Mouse (Mus musculus): ENCODE measurements around the gene Creb3. TPM values are rescaled to one million over a fixed set of nuclear protein-coding genes. Genes with fewer than 3 reads are reported as not detected.
"Not testable (repeated sequence)": the region's sequence is repeated elsewhere in the genome, so short reads cannot be mapped to it uniquely, and the experiment has no call there.

Gene Creb3
- total RNA-seq (2021): 111 and 172 TPM in 2 replicates
- long read RNA-seq, transcript Creb3-201 (9 exons, 1,884 nt): major isoform, 131 of 146 reads
- long read RNA-seq, partial matches to known transcripts: 2 of 146 reads
- long read RNA-seq, other reads (novel, unspliced or antisense): 13 of 146 reads

DNA sequence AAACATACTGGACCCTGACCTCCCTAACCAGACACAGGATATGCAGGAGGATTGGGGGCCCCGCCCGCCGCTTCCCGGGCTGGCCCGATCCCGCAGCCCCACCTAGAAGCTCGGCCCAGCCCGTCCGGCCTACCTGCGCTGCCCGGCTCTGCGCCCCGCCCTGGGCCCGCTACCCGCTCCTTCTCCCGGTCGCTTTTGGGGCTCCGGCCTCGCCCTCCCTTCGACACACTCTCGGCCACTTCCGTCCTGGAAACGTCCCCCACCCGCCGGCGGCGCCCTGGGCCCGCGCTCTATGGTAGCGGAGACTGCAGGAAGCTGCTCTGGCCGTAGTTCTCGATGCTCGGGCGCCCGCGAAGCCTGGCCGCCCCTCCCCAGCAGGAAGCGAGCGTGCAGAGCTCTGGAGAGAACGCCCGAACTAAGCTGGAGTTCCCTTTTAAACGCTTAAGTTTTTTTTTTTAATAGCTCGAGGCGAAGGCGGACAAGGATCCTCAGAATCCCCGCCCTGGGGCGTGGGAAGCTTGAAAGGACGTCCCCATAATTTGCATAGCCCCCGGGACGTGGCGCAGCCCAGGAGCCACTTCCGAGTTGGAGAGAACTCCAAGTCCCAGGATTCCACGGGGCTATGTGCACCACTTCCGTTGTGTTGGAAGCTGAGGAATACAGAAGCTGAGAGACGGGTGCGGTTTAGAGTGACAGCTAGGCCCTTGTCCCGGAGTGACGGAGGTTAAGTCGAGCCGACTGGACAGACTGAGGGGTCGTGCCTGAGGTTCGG lies at the start of gene Creb3, which contains the start of gene Tln1:
Creb3 (plus strand) TSS at position 336 of the 772 bp plus-strand sequence.
Tln1 (minus strand) TSS at position 695 of the 772 bp plus-strand sequence.
- peak; percentile 90 for DNase-seq

DNA sequence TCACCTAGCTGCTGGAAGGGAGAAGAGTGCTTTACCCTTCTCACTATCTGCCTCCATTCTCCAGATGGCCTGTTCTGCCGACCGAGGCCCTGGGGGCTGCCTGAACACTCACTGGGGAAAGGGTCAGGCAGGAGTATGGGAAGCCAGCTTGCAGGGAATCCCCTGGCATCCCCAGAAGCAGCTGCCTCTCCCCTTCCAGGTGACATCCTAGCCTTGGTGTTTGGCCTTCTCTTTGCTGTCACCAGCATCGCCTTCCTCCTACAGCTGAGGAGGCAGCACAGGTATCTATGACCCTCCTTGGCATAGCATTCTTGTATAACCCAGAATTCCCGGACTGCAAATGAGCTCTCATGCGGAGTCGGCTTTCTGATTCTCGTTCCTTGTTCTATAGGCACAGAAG lies 49.5 kb upstream of the Creb3 start:
- no peak for DNase-seq

DNA sequence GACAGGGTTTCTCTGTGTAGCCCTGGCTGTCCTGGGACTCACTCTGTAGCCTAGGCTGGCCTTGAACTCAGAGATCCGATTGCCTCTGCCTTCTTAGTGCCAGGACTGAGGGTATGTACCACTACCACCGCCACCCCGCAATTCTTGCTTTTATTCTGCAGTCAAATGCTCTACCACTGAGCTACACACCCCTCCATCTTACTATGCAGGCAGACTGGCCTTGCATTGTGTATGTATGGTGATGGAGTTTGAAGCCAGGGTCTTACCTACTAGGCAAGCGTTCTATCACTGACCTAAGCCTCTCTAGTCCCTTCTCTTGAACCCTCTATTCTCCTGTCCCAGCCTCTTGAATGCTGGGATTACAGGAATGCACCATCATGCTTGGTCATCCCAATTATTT lies 48.8 kb upstream of the Creb3 start:
- no peak for DNase-seq

DNA sequence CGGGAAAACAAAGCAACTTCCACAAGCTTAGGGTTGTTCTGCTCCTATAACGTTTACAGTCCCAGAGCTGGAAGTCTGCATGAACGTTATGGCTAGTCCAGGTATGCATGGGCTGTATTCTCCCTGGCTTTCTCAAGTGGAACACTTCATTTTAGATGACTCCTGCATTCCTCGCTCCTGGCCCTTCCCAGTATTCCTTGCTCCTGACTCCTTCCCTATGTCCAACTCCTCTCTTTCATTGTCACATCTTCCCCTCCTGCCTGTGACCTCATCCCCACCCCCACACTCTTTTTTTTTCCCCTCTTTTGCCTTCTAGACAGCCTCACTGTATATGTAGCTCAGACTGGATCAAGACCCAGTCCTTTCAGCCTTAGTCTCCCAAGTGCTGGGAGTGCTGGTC lies 48.3 kb upstream of the Creb3 start:
- DNase-seq: no peak

DNA sequence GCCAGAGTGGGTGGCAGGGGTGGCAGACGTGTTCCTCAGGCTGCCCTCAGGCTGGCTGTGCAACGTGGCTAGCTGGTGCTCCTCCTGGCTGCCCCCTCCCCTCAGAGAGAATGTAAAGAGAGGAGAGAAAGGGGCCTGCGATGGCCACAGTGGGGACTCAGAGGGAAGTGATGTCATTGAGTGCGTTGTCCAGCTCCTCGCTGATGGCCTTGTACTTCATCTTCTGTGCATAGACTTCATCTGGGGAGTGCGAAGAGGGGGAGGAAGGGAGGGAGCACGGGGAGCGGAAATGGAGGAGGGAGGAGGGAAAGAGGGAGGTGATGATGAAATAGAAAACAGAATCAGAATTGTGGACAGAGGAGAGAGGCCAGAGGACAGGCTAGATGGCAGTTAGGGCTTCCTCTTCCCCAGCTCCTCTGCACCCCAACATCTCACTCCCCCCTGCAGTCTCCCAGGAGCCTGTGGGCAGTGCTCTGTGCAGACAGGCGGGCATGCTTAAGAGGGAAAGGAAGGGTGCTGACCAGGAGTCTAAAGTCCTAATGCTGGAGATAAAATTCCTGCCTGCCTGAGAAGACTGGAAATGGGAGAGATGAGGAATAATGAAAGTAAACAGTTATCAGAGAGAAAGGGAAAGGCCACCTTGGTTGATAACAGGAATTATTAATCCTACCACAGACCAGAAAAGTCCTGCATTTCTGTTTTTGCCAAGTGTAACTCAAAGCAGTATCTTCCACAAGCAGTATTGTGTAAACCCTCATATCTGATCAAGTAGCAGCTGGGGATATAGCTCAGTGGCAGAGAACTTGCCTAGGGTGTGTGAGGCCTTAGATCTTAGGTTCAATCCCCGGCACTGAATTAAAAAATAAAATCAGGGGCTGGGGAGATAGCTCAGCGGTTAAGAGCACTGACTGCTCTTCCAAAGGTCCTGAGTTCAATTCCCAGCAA lies 46.1 kb upstream of the Creb3 start:
- DNase-seq: no peak

DNA sequence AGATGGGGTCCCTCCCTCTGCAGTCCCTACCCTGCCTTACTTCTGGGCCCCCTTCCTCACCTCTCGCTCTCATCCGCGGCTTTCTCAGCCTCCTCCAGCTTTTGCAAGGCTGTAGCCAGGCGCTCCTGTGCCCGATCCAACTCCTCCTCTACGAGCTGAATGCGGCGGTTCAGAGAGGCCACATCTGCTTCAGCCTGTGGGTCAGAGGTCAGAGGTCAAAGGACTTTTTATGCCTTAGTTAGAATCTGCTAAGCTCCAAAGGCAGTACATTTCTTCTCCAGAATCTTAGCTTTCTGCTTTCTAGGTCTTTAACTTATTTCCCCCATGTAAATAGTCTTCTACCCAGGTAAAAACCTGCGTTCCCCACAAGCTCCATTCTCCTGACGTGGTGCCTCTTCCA lies 42.6 kb upstream of the Creb3 start:
- DNase-seq: no peak

DNA sequence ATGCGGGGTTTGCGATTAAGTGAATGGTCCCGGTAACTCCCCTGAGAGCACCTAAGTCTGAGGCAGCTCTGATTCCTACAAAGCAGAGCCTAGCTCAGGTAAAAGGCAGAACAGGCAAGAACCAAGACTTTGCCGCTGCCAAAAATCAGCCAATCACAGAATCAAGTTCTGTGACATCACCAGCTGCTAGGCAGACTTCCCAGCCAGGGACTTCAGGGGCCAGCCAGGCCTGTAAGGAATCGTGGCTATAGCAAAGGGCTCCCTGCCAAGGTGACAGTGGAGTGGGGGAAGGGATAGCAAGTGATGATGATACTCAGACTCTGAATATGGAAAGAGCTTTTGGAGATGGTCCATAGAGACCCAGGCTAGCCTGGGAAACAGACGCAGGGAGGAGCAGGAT lies 42.2 kb upstream of the Creb3 start:
- peak; percentile 86 for DNase-seq

DNA sequence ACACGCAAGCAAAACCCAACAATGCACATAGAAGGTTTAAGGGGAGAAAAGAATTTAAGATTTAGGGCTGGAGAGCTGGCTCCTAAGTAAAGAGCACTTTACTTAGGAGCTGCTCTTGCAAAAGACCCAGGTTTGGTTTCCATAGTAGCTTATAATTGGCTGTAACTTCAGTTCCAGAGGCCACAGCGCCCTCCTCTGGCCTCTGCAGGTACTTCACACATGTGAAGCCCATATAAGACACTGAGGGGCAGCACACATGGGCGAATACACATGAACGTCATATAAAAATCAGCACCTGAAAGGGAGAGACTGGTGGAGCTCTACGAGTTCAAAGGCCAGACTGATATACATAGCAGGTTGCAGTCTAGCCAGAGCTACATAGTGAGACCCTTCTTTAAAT lies 34.3 kb upstream of the Creb3 start:
- DNase-seq: no peak

DNA sequence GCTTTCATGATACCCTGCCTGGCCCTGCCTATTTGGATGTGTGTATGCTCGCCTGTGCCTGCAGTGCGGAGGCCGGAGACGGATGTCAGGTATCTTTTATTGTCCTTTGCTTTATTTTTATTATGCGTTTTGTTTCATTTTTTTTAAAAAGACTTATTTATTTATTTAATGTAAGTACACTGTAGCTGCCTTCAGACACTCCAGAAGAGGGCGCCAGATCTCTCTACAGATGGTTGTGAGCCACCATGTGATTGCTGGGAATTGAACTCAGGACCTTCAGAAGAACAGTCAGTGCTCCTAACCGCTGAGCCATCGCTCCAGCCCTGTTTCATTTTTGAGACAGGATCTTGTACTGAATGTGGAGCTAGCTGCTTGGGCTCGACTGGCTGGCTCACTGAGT lies 33.6 kb upstream of the Creb3 start:
- DNase-seq: no peak

DNA sequence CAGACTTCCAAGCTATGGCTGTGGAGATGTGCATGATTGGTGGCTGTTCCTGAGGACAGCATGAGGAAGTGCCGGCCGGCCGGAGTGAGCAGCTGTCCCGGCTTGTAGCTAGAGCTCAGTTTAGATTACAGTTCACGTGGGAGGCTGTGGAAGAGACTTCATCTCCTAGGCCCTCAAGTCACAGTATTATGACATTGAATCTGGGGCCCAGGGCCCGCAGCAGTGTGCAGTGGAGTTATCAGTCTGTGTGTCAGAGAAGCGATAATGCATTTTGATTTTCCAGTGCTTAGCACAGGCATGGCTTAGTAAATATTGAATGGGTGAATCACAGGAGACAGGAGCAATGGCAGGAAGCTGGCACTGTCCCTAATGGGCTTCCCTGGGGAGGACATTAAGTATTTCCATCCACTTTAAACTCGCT lies 32.0 kb upstream of the Creb3 start:
- peak; percentile 42 for DNase-seq

DNA sequence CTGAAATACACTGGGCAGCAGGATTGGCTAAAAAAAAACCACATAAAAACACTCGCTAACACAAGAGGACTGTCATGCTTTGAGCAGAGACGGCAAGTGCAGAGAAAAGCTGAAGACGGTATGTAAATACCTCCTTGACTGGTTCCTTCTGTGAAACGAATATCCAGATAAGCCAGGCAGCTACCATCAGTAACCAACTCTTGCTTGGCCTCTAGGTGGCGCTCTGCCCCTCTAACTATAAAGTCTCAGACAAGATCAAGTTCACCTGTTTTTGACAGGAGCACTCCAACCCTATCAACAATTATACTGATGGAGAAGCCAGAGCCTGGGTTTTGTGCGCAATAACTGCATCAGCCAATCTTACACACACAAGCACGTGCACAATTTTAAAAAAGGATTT lies 31.6 kb upstream of the Creb3 start:
- DNase-seq: peak; percentile 79

DNA sequence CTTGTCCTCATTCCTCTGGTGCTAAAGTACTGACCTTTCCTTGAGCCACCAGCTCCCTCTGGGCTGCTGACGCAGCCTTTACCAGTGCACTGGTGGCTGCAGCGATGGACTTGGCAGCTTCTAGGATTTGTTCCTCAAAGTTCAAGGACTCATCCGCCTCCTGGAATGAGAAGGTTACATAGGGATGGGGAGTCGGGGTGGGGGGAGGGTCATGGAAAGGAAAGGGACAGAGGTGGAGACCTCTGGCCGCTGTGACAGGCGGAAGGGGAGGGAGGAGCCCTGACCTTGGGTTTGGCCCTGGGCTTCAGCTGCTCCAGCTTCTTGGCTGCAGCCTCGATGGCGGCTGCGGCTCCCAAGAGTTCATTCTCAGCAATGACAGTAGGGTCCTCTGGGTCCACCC lies 28.9 kb upstream of the Creb3 start:
- peak; percentile 74 for DNase-seq

DNA sequence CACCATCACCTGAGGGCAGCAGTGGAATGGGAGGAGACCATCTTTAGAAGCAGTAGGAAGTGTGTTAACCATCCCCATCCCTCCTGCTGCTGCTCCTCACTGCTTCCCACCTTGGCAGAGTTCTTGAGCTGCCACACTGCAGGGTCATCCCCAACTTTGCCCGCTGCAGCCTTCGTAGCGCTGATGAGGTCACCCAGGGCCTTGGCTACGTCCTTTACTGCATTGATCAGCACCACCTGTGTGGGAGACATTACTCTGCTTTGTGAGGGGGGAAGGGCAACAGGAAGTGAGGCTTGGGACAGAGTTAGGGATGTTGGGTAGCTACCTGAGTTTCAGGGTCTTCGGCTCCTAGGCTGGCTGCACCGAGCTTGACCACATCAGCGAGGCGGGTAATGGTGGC lies 26.5 kb upstream of the Creb3 start:
- no peak for DNase-seq

DNA sequence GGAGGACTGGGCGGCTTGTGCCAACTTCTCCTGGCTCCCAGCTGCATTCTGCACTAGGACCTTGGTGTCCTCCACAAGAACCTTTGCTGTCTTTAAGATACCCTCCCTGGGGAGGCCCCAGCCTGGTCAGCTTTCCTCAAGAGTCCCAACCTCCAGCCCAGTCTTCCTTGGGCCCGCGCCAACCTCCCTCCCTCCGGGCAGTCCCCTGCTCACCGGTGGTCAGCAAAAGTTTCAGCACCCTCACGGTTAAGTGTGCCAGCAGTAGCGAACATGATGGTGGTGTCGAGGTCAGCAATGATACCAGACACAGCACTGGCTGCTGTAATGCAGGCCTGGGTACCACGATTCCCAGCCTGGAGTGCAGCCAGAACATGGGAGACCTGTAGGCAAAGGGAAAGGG lies 26.1 kb upstream of the Creb3 start:
- peak; percentile 19 for DNase-seq

DNA sequence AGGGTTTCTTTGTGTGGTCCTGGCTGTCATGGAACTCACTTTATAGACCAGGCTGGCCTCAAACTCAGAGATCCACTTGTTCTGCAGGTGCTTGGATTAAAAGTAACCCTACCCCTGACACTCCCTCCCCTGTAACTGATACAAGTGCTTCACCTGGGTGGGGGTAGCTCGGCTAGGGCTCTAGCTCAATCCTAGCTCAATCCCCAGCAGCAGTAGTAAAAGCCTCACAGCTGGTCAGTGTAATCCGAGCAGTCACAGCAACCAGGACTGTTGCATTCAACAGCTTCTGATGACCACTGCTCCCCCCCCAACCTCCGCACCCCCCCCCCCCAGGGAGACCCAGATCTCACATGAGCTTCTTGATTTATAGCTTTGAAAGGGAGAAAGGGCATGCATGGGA lies 20.1 kb upstream of the Creb3 start:
- DNase-seq: no peak

DNA sequence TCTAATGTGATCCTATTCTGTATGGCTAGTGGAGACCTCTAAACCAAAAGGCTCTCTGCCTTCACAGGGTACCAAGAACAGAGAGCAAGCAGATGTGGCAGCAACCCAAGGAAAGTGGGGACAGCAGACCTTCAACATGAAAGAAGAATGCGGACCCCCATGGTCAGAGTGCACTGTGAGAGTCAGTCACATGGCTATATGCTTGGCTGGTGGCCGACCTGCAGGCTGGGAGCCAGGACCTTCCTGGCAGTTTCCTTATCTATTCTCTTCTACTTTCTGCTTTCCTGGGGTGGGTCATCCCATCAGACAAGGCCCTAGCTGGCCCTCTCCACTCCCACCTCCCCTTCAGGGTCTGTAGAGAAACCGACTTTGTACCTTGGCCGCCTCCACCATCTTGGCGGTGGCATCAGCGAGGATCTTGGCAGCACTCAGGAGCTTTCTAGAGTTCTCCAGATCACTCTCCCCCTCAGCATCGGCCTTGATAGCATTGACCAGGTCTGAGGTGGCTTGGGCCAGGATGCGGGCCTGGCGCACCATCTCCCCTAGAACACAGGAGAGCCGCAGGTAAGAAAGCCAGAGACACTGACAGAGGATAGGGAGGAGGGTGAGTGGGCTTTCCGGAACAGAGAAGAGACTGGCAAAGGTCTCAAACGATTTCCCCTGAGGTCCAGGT lies 15.6 kb upstream of the Creb3 start:
- DNase-seq: peak; percentile 69

DNA sequence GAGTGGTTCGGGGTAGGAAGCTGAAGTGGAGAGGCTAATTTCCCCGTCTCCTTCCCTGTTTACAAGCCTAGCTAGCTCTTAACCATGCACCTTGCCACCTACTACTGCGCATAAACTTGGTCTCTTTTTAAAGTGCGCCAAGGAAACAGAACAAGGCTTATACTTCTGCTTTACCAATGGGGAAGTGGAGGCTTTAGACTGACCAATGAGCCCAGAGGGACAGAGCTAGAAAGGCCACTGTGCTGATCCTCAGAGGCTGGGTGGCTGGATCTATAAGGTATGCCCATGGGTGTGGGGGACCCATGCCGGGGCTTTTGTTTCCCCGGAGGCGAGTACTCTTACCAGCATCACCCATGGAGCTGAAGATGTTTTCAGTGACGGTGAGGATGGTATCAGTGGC lies 15.0 kb upstream of the Creb3 start:
- DNase-seq: no peak

DNA sequence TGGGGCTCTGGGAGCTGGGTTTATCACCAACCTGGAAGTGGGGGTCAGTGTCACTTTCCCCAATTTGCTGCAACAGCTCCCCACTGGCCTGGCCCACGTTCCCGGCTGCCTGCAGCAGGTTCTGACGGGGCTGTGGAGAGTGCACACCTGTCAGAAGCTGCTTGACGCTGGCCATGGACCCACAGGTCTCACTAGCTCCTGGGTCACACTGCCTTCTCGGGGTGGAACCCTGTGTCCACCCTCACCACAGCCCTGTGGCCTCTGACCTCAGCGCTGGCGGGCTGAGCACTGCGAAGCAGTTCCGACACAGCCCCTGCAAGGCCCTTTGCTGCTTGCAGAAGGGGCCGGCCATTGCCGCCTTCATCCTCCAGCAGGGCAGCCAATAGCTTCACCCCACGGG lies 13.1 kb upstream of the Creb3 start:
- DNase-seq: no peak

DNA sequence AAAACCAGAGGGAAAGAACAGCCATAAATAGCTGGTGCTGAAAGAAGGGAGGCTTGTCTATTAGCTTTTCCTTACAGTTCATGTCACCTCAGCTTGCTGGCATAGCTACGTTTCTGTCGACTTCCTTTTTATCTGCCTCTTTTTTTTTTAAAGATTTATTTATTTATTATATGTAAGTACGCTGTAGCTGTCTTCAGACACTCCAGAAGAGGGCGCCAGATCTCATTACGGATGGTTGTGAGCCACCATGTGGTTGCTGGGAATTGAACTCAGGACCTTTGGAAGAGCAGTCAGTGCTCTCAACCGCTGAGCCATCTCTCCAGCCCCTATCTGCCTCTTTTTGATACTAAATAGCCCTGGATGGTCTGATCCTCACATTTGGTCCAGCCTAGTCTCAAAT lies 10.3 kb upstream of the Creb3 start:
- DNase-seq: not testable (repeated sequence)

DNA sequence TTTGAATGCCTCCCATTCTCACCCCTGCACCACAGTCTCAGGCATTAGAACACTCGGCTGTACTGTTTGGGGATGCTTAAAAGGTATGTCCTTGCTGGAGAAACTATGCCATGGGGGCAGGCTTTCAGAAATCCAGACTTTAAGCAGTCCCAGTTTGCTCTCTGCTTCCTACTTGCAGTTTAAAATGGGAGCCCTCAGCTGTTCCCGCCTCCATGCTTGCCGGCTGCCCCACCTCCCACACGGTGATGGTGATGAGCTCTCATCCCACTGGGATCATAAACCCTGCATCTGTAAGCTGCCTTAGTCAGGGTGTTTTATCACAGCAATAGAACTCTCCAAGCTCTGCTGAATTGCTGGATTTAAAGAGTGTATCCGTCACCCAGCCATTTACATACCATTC lies 9.7 kb upstream of the Creb3 start:
- DNase-seq: no peak

DNA sequence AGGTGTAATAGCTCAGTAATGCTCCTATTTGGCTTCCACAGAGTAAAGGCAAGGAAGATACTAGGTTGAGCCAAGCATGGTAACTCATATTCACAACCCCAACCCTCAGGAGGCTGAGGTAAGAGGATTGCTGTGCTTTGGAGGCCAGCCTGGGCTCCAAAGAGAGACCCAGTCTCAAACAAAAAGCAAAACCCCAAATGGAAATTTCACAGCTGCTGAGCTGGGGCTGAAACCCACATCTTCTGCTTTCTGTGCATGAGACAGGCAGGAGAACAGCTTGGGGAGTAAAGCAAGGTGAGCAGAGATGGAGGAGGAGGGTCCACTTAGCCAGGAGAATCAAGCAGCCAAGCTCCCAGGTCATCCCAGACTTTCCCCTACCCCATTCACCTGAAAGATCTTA lies 8.2 kb upstream of the Creb3 start:
- DNase-seq: no peak

DNA sequence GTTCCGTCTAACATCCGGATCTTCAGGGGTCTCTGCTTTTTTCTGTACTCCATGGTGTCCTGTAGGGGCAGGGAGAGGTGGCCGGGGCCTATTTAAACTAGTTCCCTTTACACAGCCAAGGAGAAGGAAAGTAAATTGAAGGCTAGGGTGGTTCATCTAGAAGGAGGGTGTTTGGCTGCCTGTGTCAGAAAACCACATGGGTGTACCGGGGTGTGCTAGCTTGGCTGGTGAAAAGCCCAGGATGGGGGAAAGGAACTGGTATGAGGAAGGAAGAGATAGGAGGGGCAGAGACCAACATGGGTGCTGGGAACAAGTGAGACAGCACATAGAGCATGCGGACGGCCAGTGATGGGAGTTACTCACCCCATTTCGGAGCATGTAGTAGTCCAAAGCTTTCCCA lies 6.2 kb upstream of the Creb3 start:
- no peak for DNase-seq

Data from adrenal gland, postnatal 25 days (tissue).